Mouse (Mus musculus) brain, embryonic 14.5 days (tissue): ENCODE measurements around the gene Poc5.

Source experiments
- CTCF ChIP-seq: fragments of 200-500 bp; IDR thresholded peaks from 2 replicates; pipeline ENCODE4 v1.5.1; 2012; ENCODE audit warnings: inconsistent platforms, mild to moderate bottlenecking, moderate library complexity, borderline replicate concordance; ENCODE audit not compliant: insufficient read depth, insufficient read length; ENCODE audit errors: extremely low read depth
- POLR2A ChIP-seq: fragments of 200-500 bp; IDR thresholded peaks from 2 replicates; pipeline ENCODE4 v1.6.1; 2012; ENCODE audit warnings: mild to moderate bottlenecking, inconsistent platforms, borderline replicate concordance; ENCODE audit not compliant: poor library complexity, insufficient read depth, insufficient read length, severe bottlenecking; ENCODE audit errors: extremely low read depth

DNA sequence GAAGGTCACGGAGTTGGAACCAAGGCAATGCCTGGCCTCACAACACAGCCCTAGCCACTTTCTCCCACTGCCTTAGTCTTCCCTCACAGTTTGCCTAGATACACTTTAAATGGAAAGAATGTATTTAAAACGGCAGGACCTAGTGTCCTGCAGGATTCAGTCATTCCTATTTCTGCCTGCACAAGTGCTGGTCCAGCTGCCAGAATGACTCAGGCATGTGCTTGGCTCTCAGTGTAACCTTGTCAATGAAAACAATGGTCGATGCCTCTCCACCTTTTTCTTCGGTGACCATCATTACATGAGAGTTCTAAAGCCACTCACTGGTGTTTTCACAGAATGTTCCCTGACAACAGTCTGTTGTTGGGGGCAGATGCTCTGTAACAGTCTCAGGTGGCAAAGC lies 30.4 kb downstream of the Poc5 start:
- TF ChIP-seq CTCF, result no peak
- no peak for TF ChIP-seq POLR2A
